Mouse (Mus musculus): Measurements from ENCODE around the gene Clcn1. TPM values are rescaled to one million over a fixed set of nuclear protein-coding genes. Genes with fewer than 3 reads are reported as not detected.

The Clcn1 gene
- polyA plus RNA-seq, 1 experiment from 2014 or later = 1.9 TPM

DNA sequence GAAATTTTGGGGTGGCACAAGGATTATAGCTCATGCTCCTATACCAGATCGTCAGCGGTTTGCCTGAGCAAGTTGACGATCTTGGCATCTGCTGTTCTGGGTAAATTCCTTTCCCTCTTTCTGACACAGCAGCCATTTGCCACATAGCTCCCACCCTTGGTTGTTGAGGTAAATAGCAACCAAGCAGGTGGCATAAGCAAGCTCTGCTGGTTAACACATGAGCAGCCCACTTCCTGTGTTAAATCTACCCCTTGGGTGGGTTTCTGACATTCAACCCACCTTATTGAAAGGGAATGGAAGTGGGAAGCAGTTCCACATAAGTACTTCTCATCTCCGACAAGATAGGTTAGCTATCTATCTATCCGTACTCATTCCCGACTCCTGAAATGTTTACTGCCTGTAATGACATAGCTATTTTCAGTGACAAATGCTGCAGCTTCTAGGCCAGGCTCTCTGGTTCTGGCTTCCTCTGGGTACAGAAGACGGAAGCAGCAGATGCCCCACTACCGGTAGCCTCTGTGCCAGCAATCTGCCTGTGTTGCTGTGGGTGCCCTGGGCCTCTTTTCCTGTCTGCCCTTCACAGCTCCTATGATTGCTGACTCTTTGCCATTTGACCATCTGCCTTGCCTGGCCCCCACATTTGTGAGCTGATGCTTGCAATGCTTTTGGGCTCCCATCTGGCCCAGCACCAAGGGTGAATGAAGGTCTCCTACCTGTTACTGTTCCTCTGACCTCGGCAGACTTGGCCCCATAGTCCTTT is 57.1 kb downstream of the Clcn1 start:
- Histone ChIP-seq H3K27me3 (no peaks in the 10 kb centered on the region), H3K27ac (no peak overlapping the region), H3K4me2 (replicated peaks) (no peak overlapping the region), H3K9ac (replicated peaks) (no peak overlapping the region), H3K36me3 (no peaks in the 10 kb centered on the region), H3K9me3 (no peaks in the 10 kb centered on the region), H3K4me1 (replicated peaks) (peaks cover 2% of the 10 kb centered on the region), H3K4me3 (replicated peaks) (no peak overlapping the region)
- 94% methylated on average over 9 of the region's 9 CpGs for WGBS
- ATAC-seq = no peak

DNA sequence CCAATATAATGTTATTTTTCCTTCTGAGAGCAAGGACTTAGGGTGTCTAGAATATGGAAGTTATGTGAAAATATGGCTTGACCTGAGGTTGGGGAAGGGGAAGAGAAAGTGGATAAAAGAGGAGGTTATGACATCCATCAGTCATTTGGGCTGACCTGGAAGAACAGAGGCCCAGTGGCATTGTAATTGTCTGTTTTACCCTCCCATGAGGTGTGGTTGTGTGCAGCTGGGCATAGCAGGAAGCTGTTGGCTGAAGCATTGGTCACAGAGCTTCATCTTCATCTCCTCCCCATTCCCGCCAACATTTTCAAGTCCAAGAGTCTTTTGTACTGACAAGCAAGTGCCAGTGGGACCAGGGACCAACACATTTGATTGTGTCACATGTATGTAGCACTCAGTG is 57.8 kb downstream of the Clcn1 start:
- WGBS = 85% methylated on average over 1 of the region's 1 CpGs
- no peak overlapping the region for H3K27ac ChIP-seq
- no peak overlapping the region for H3K9ac ChIP-seq (replicated peaks)
- no peak overlapping the region for H3K4me2 ChIP-seq (replicated peaks)
- no peak overlapping the region for H3K4me3 ChIP-seq (replicated peaks)
- no peak for ATAC-seq
- no peaks in the 10 kb centered on the region for H3K9me3 ChIP-seq
- peaks cover 9% of the 10 kb centered on the region for H3K4me1 ChIP-seq (replicated peaks)
- H3K36me3 ChIP-seq = no peaks in the 10 kb centered on the region
- no peaks in the 10 kb centered on the region for H3K27me3 ChIP-seq

DNA sequence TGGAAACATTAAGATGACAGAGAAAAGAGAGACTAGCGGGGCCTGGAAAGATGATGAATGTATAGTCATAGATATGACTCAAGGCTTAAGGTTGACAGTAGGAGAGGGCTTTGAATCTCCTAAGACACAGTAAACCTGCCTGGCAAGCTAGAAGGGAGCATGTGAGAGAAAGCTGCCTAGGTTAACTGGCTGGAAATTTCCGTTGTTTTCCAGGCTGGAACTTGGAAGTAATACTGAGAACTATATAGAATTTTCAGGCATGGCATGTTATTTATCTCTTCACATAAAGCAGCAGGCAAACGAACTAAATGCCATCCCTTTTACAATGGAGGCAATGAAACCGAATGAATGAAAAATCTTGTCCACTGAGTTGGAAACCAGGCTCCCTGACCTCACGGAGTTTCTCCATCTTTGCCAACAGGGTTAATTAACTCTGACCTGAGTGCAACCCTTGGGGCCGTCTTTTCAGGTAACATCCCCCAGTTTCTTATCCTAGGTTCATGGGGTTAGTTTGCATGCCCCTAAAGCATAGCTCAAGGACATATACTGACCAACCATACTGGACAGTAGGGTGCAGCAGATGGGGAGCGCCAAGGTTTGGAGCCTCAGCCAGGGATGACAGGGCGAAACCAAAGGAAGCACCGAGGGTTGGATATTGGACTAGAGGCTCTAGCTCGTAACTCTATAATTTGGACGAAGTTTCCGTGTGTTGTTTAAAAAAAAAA is 62.0 kb downstream of the Clcn1 start:
- Histone ChIP-seq H3K4me1 (replicated peaks) (peaks cover 34% of the 10 kb centered on the region), H3K4me3 (replicated peaks) (peak overlapping the region; percentile 78; the same call in 1 of the 2 replicates), H3K27ac (no peak overlapping the region), H3K27me3 (no peaks in the 10 kb centered on the region), H3K36me3 (0 out of 2 replicates have a peak, but pooled peaks cover 15% of the 10 kb centered on the region), H3K4me2 (replicated peaks) (peak overlapping the region; percentile 90), H3K9ac (replicated peaks) (no peak overlapping the region), H3K9me3 (no peaks in the 10 kb centered on the region)
- 37% methylated on average over 12 of the region's 12 CpGs for WGBS
- ATAC-seq = no peak

DNA sequence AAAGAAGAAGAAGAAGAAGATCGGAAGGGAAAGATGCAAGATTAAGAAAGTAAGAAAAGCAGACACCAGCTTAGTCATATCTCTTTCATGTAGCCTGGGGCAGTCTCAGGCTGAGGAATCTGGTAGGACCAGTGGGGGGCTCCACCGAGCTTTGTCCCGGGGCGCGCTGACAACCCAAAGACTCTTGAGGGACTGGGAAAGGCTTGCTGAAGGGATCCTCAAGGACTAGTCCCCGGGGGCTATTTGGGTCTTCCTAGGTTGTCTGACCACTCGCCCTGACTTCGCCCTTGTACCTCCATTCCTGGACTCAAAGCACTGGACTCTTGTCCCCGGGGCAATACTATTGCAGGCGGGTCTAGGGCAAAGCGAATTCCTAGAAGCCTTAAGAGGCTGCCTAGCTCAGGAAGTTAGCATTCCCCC is 62.5 kb downstream of the Clcn1 start:
- Histone ChIP-seq H3K4me1 (replicated peaks) (peaks cover 40% of the 10 kb centered on the region), H3K27ac (peak overlapping the region; percentile 87), H3K27me3 (no peaks in the 10 kb centered on the region), H3K4me3 (replicated peaks) (peak overlapping the region; percentile 78), H3K9me3 (no peaks in the 10 kb centered on the region), H3K36me3 (0 out of 2 replicates have a peak, but pooled peaks cover 15% of the 10 kb centered on the region), H3K9ac (replicated peaks) (peak overlapping the region; percentile 86), H3K4me2 (replicated peaks) (peak overlapping the region; percentile 90)
- ATAC-seq = peak; percentile 13; the same call in 1 of the 2 replicates
- WGBS = 1% methylated on average over 11 of the region's 11 CpGs

DNA sequence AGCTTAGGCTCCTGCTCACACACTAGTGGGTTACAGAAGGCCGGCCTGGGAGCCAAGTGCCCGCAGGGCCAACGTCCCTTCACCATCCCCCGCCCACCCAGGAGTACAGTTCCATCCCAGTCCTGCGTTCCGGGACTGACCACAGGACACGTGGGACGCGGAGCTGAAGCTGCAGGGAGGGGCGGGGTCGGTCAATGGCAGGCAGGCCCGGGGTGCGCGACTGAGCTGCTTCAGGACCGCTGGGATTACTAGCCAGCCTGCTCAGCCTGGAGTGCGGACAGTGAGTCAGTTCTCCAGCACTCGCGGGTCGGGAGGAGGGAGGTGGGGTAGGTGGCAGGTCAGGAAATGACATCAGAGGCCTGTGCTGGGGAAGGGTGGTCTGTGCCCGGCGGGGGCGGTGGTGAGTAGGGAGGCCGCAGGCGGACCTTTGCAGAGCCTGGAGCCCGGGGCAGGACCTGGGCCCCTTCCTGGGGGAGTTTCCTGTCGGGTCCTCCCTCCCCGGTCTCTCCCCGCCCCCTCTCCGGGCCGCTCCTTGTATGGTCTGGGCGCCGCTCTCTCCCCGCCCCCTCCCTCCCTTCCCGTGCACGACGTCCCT is 63.0 kb downstream of the Clcn1 start, which contains the start of gene Zyx:
Zyx (plus strand) TSS at position 205 of the 595 bp plus-strand sequence.
- peaks cover 45% of the 10 kb centered on the region for H3K4me1 ChIP-seq (replicated peaks)
- H3K9me3 ChIP-seq = no peaks in the 10 kb centered on the region
- peak within 1 kb of the TSS; percentile 78 for H3K4me3 ChIP-seq (replicated peaks)
- H3K4me2 ChIP-seq (replicated peaks) = peak within 1 kb of the TSS; percentile 90
- H3K27ac ChIP-seq = peak within 1 kb of the TSS; percentile 87
- H3K36me3 ChIP-seq = 0 out of 2 replicates have a peak, but pooled peaks cover 18% of the 10 kb centered on the region
- ATAC-seq = peak; percentile 93
- H3K27me3 ChIP-seq = no peaks in the 10 kb centered on the region
- WGBS = under 1% methylated on average over 27 of the region's 36 CpGs
- peak within 1 kb of the TSS; percentile 86 for H3K9ac ChIP-seq (replicated peaks)

DNA sequence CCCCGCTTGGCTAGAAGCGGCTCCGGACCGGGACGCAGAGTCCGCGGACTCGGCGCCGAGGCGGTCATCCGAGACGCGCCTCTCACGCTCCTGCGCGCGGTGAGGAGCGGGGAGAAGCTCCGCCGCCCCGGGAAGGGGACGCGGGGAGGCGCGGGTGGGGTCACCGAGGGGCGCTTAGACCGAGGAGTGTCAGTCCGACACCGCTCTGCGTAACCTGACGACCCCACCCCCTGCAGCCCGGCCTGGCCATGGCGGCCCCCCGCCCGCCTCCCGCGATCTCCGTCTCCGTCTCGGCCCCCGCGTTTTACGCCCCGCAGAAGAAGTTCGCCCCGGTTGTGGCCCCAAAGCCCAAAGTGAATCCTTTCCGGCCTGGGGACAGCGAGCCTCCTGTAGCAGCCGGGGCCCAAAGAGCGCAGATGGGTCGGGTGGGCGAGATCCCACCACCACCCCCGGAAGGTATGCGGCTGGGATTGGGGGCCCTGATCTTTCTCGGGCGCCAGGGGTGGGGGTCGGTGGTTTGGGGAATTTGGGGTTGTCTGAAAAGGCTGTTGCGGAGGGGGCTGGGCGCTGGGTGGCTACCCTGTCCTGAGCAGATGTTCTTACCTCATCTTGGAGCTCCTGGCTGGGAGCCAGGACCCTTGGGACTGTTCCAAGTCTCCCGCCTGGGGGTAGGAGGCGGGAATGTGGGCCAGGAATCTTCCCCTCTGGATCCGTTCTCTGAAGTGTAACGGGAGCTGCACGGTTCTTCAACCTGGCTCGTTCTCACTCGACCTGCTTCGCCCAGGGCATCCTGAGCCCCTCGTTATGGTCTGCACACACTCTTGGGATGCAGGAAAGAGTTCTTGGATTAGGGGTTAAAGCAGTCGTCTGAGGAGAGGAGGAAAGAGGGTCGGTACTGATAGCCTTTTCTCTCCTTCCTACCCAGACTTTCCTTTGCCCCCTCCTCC is 63.8 kb downstream of the Clcn1 start:
- peak; percentile 70 for ATAC-seq
- Histone ChIP-seq H3K9me3 (no peaks in the 10 kb centered on the region), H3K27ac (peak overlapping the region; percentile 87), H3K4me3 (replicated peaks) (peak overlapping the region; percentile 78), H3K9ac (replicated peaks) (peak overlapping the region; percentile 86), H3K27me3 (no peaks in the 10 kb centered on the region), H3K36me3 (0 out of 2 replicates have a peak, but pooled peaks cover 24% of the 10 kb centered on the region), H3K4me1 (replicated peaks) (peaks cover 50% of the 10 kb centered on the region), H3K4me2 (replicated peaks) (peak overlapping the region; percentile 90)
- WGBS = under 1% methylated on average over 70 of the region's 72 CpGs

DNA sequence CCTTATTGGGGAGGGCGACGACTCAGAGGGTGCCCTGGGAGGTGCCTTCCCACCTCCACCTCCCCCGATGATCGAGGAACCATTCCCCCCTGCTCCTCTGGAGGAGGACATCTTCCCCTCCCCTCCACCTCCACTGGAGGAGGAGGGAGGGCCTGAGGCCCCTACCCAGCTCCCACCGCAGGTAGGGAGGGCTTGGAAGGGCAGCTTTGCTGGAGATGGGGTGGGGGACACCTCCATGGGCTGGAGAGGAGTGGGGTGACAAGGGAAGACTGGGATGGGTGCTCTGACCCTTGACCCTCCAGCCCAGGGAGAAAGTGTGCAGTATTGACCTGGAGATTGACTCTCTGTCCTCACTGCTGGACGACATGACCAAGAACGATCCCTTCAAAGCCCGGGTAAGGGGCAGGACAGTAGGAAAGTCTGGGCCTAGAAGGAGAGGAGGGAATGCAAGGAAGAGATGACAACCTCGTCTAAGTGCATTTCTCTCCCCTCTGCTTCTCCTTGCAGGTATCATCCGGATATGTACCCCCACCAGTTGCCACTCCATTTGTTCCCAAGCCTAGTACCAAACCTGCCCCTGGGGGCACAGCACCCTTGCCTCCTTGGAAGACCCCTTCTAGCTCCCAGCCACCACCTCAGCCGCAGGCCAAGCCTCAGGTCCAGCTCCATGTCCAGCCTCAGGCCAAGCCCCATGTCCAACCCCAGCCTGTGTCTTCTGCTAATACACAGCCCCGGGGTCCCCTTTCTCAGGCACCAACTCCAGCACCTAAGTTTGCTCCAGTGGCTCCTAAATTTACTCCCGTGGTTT is 64.7 kb downstream of the Clcn1 start:
- no peak overlapping the region for H3K27ac ChIP-seq
- WGBS = 43% methylated on average over 13 of the region's 13 CpGs

DNA sequence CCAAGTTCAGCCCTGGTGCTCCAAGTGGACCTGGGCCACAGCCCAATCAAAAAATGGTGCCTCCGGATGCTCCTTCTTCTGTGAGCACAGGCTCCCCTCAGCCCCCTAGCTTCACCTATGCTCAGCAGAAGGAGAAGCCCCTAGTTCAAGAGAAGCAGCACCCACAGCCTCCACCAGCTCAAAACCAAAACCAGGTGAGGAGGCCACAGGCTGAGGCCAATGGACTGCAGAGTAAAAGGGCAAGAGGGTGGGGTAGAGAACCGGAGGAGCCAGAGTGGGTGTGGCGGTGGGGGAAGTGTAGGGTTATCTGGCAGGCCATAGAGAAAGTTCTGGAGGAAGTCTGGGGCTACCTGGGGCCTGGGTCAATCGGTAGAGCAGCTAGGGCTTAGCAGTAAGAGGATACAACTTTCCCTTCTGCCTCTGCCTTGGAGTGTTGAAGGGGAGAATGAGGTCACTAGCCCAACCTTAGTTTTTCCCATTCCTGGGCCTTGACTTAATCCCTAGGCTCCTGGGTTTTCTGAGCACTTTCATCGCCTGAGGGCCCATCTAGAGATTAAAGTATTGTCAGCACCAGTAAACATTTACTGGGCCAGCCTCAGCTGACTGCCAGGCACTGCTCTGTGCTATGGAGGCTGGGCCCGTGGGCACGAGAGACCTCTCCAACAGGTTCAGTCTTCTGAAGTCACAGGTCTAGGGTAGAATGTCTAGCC is 65.4 kb downstream of the Clcn1 start:
- no peak overlapping the region for H3K4me3 ChIP-seq (replicated peaks)
- ATAC-seq = no peak
- no peak overlapping the region for H3K27ac ChIP-seq
- no peaks in the 10 kb centered on the region for H3K27me3 ChIP-seq
- no peak overlapping the region for H3K9ac ChIP-seq (replicated peaks)
- no peaks in the 10 kb centered on the region for H3K9me3 ChIP-seq
- H3K4me2 ChIP-seq (replicated peaks) = peak overlapping the region; percentile 90; the same call in 1 of the 2 replicates
- H3K4me1 ChIP-seq (replicated peaks) = peaks cover 50% of the 10 kb centered on the region
- WGBS = 85% methylated on average over 7 of the region's 7 CpGs
- peaks cover 39% of the 10 kb centered on the region for H3K36me3 ChIP-seq

More for the DNA sequence above, 64.7 kb downstream of the Clcn1 start:
- H3K27me3 ChIP-seq = no peaks in the 10 kb centered on the region
- peak overlapping the region; percentile 86 for H3K9ac ChIP-seq (replicated peaks)
- H3K4me3 ChIP-seq (replicated peaks) = peak overlapping the region; percentile 78
- H3K4me1 ChIP-seq (replicated peaks) = peaks cover 50% of the 10 kb centered on the region
- peak overlapping the region; percentile 90 for H3K4me2 ChIP-seq (replicated peaks)
- H3K9me3 ChIP-seq = no peaks in the 10 kb centered on the region
- H3K36me3 ChIP-seq = peaks cover 32% of the 10 kb centered on the region
- no peak for ATAC-seq

DNA sequence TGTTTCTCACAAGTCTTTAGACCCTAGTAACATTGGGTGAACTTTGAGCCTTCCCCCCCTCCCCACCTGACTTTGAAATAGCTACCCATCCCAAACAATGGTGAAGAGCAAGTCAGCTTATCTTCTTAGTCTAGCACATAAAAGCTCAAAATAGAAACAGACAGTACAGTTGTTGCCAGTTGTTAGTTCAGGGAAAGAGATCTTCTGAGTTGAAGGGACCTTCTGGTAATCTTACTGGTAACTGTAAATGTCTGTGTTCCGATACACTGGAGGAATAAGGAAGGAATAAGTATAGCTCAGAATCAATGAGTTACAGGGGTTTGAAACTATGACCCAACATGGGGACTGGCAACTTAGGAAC is 66.0 kb downstream of the Clcn1 start:
- no peak overlapping the region for H3K9ac ChIP-seq (replicated peaks)
- 96% methylated on average over 1 of the region's 1 CpGs for WGBS
- no peaks in the 10 kb centered on the region for H3K27me3 ChIP-seq
- H3K4me1 ChIP-seq (replicated peaks) = peaks cover 50% of the 10 kb centered on the region
- no peak for ATAC-seq
- H3K27ac ChIP-seq = no peak overlapping the region
- H3K36me3 ChIP-seq = peaks cover 45% of the 10 kb centered on the region
- no peak overlapping the region for H3K4me2 ChIP-seq (replicated peaks)
- H3K4me3 ChIP-seq (replicated peaks) = no peak overlapping the region
- no peaks in the 10 kb centered on the region for H3K9me3 ChIP-seq

DNA sequence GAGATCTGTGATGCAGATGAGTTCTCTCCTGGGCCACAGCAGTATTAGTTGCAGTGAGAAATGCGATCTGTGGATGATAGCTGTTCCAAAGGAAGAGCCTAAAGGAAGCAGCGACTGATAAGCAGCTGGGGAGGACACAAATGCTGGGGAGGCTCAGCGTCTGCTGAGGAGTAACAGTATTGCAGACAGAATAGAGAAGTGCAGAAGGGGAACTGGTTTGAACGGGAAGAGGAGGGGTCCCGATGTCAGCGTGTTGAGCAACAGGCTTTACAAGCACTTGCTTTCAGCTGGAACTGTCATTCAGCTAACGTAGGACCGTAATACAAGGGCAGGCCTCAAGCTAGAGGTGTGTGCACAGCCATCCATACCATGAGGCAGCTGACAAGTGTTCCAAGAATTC is 66.7 kb downstream of the Clcn1 start:
- Histone ChIP-seq H3K27ac (no peak overlapping the region), H3K36me3 (peaks cover 52% of the 10 kb centered on the region), H3K27me3 (no peaks in the 10 kb centered on the region), H3K4me3 (replicated peaks) (no peak overlapping the region), H3K9ac (replicated peaks) (no peak overlapping the region), H3K4me1 (replicated peaks) (peaks cover 50% of the 10 kb centered on the region), H3K4me2 (replicated peaks) (no peak overlapping the region), H3K9me3 (no peaks in the 10 kb centered on the region)
- WGBS = 89% methylated on average over 8 of the region's 8 CpGs
- no peak for ATAC-seq
